Mouse (Mus musculus) forebrain, embryonic 11.5 days (tissue): ENCODE data around the gene Xcr1. TPM values are rescaled to one million over a fixed set of nuclear protein-coding genes. Genes with fewer than 3 reads are reported as not detected.

ENCODE experiments used
- ATAC-seq: fragments of 200-750 bp; cut with Nextera tagmentation; replicated peaks from 2 replicates; pipeline ENCODE4 v1.8.0; 2017; ENCODE audit warnings: moderate TSS enrichment; ENCODE audit not compliant: low FRiP score
- DNase-seq: peaks from one replicate; pipeline ENCODE4 v3.0.0-alpha.2; 2017; ENCODE audit warnings: low spot score
- H3K27ac ChIP-seq: fragments of 300-500 bp; sonication (generic); 2 replicates; pipeline ENCODE4 v1.5.1; 2014; ENCODE audit warnings: low read depth, low read length
- H3K27me3 ChIP-seq: fragments of 300-500 bp; sonication (generic); 2 replicates; pipeline ENCODE4 v1.6.1; 2014; ENCODE audit warnings: mild to moderate bottlenecking, low read length, mixed read lengths; ENCODE audit not compliant: control insufficient read depth, insufficient read depth
- H3K36me3 ChIP-seq: fragments of 300-500 bp; sonication (generic); 2 replicates; pipeline ENCODE4 v1.6.1; 2014; ENCODE audit warnings: mild to moderate bottlenecking, low read length, moderate library complexity, mixed read lengths; ENCODE audit not compliant: control insufficient read depth, insufficient read depth
- H3K4me1 ChIP-seq: fragments of 300-500 bp; sonication (generic); replicated peaks from 2 replicates; pipeline ENCODE4 v1.6.1; 2014; ENCODE audit warnings: low read length, mixed read lengths; ENCODE audit not compliant: control insufficient read depth, insufficient read depth
- H3K4me2 ChIP-seq: fragments of 300-500 bp; sonication (generic); 2 replicates; pipeline ENCODE4 v1.6.1; 2014; ENCODE audit warnings: low read depth, mild to moderate bottlenecking, low read length, moderate library complexity, mixed read lengths; ENCODE audit not compliant: severe bottlenecking
- H3K4me3 ChIP-seq: fragments of 300-500 bp; sonication (generic); 2 replicates; pipeline ENCODE4 v1.5.1; 2014; ENCODE audit warnings: low read depth, low read length
- H3K9ac ChIP-seq: fragments of 300-500 bp; sonication (generic); 2 replicates; pipeline ENCODE4 v1.6.1; 2014; ENCODE audit warnings: low read length
- H3K9me3 ChIP-seq: fragments of 300-500 bp; sonication (generic); 2 replicates; pipeline ENCODE4 v1.6.1; 2016; ENCODE audit warnings: low read length, mixed read lengths; ENCODE audit not compliant: control insufficient read depth
- WGBS: fragments of 180-500 bp; shearing (Covaris S2); extraction: QIAGEN DNeasy Blood & Tissue Kit; methylation state at CpG from one replicate; pipeline ENCODE4 v1.1.7; 2014; 5-methylcytosine and 5-hydroxymethylcytosine counted together
- polyA plus RNA-seq: library from polyadenylated mRNA; unstranded; fragments of >200 nt; fragmentation: Nextera tagmentation; extraction: Ambion mirVana; gene quantifications from 2 replicates; pipeline ENCODE4 v1.2.1, GENCODE M21; 2014

Gene Xcr1
- polyA plus RNA-seq, 1 experiment from 2014 or later = 0.04 TPM

DNA sequence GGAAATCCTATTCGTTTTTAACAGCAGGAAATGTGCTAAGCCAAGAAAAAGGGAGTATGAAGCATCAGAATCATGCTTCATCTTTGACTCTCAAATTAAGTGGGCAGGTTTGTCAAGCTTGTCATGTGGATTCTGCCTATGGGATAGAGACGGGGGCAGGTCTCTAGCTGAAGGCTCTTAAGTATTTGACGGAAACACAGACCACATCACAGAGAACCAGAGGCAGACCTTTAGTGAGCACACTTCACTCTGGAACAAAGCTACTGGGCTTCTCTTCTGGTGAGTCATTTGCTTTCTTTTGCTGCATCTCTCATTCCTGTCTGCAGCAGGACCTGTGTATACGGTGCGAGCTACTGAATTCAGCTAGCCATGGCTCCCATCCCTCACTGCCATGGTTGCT, 55.6 kb downstream of the Xcr1 start, which contains the start of gene Cxcr6:
Gene Cxcr6, plus strand, starts transcription at position 209 of the 400 bp plus-strand sequence.
- Histone ChIP-seq H3K27me3 (no peaks in the 10 kb centered on the region), H3K4me1 (no peaks in the 10 kb centered on the region), H3K36me3 (no peaks in the 10 kb centered on the region), H3K4me3 (no peak within 1 kb of the TSS), H3K9ac (no peak within 1 kb of the TSS), H3K4me2 (no peak within 1 kb of the TSS), H3K9me3 (no peaks in the 10 kb centered on the region), H3K27ac (no peak within 1 kb of the TSS)
- DNase-seq = no peak
- no peak for ATAC-seq
- WGBS = 94% methylated on average over 5 of the region's 5 CpGs

DNA sequence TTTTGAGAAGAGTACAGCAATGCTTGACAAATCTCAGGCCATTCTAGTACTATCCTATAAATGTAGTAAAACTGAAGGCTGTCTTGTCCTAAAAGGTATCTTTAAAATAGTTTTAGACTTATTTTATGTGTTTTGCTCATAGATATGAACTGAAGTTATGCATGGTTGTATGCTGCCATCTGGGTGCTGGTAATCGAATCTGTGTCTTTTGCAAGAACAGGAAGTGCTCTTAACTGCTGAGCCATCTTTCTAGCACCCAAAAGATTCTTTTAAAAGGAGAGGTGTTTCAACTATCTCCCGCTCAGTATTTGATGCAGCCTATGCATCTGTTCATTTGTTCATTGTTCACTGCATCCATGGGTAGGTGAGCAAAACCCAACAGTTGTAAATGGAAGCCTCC, 56.6 kb downstream of the Xcr1 start:
- H3K4me1 ChIP-seq = no peaks in the 10 kb centered on the region
- ATAC-seq = no peak
- 95% methylated on average over 2 of the region's 2 CpGs for WGBS

DNA sequence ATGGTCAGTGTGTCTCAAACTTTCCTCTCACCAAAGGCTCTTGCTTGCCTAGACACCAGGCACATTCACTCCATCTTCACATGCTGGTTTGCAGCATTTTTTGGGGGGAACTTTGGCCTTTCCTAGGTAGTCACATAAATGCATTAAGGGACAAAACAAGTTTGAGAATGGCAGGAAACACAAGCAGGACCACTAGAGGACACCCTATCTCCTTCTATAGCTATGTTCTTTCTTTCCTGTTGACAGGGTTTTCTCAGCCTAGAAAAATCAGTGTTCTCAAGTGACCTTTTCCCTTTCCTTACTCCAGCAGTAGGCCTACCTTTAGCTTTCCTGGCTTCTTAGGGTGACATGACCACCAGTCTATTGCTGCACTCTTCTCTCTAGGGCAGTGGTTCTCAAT, 58.9 kb downstream of the Xcr1 start:
- H3K4me2 ChIP-seq = no peak overlapping the region
- no peak overlapping the region for H3K27ac ChIP-seq
- ATAC-seq = no peak

More for the DNA sequence above, 56.6 kb downstream of the Xcr1 start:
- Histone ChIP-seq H3K9ac (no peak overlapping the region), H3K27me3 (no peaks in the 10 kb centered on the region), H3K4me2 (no peak overlapping the region), H3K27ac (no peak overlapping the region), H3K9me3 (no peaks in the 10 kb centered on the region), H3K36me3 (no peaks in the 10 kb centered on the region), H3K4me3 (no peak overlapping the region)
- no peak for DNase-seq

DNA sequence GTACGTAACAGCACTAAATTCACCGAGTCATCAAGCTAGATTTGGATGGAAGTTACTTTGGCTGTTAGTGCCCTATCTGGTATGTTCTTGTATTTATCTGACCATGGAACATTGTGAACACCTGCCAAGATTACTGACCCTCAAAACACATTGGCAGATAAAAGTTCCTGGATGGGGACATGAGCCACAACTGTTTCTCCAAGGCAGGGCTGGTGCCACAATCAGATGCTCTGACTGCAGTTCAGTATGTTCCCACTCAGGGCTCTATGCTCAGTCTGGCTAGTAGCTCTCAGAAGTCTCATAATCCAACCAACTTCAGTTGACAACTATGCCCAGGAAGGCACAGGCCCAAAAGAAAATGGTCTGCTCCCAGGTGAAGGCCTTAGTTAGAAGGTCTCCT, 59.4 kb downstream of the Xcr1 start:
- Histone ChIP-seq H3K4me1 (no peaks in the 10 kb centered on the region), H3K36me3 (no peaks in the 10 kb centered on the region), H3K27me3 (no peaks in the 10 kb centered on the region), H3K27ac (no peak overlapping the region), H3K9ac (no peak overlapping the region), H3K9me3 (no peaks in the 10 kb centered on the region), H3K4me3 (no peak overlapping the region), H3K4me2 (no peak overlapping the region)
- ATAC-seq (no peak), DNase-seq (no peak)
- 96% methylated on average over 2 of the region's 2 CpGs for WGBS

More for the DNA sequence above, 58.9 kb downstream of the Xcr1 start:
- Histone ChIP-seq H3K4me1 (no peaks in the 10 kb centered on the region), H3K4me3 (no peak overlapping the region), H3K9me3 (no peaks in the 10 kb centered on the region), H3K36me3 (no peaks in the 10 kb centered on the region), H3K9ac (no peak overlapping the region), H3K27me3 (no peaks in the 10 kb centered on the region)
- no peak for DNase-seq

Other genes with a start within 250 kb of the Xcr1 start
- 0.09 and 0.29 TPM in 2 replicates for gene Slc6a20b, start 229.5 kb downstream of the Xcr1 start, polyA plus RNA-seq
- 0.04 and 0.08 TPM in 2 replicates for gene Ccr9, start 183.6 kb downstream of the Xcr1 start, polyA plus RNA-seq
- 0.28 and 0.77 TPM in 2 replicates for gene Slc6a20a, start 183.1 kb downstream of the Xcr1 start, polyA plus RNA-seq
- 45.5 and 46.2 TPM in 2 replicates for gene Lztfl1, start 144.3 kb downstream of the Xcr1 start, polyA plus RNA-seq
- gene Cxcr6, start 55.6 kb downstream of the Xcr1 start, polyA plus RNA-seq = 0.09 and 0.19 TPM in 2 replicates
- 8.9 and 11.0 TPM in 2 replicates for gene Fyco1, start 10.1 kb downstream of the Xcr1 start, polyA plus RNA-seq
- 0.60 TPM in 2 replicates for gene Ccr1, start 106.7 kb upstream of the Xcr1 start, polyA plus RNA-seq
- gene Ccr1l1, start 116.4 kb upstream of the Xcr1 start, polyA plus RNA-seq = not detected in 2 replicates
- not detected in 2 replicates for gene Ccr3, start 159.9 kb upstream of the Xcr1 start, polyA plus RNA-seq
- 0.11 and 0.21 TPM in 2 replicates for gene Ccr2, start 239.9 kb upstream of the Xcr1 start, polyA plus RNA-seq